Mouse (Mus musculus) right cerebral cortex, postnatal 14 days (tissue): ENCODE data around the gene Lpp.

Experiments used
- DNase-seq: peaks from one replicate; pipeline ENCODE4 v3.0.0; 2022

Gene Lpp

GRCm38 (mm10) chr16:24566277-24566676 is 173.0 kb downstream of the Lpp start:
- no peak for DNase-seq

GRCm38 (mm10) chr16:24567562-24567961 is 174.3 kb downstream of the Lpp start:
- DNase-seq: no peak

- no peak for DNase-seq
These were observed 174.8 kb downstream of the Lpp start for GRCm38 (mm10) chr16:24568061-24568460.

GRCm38 (mm10) chr16:24569681-24570080 is 176.4 kb downstream of the Lpp start:
- no peak for DNase-seq

GRCm38 (mm10) chr16:24576999-24577398 is 183.7 kb downstream of the Lpp start:
- DNase-seq: no peak

GRCm38 (mm10) chr16:24577798-24578197 is 184.5 kb downstream of the Lpp start:
- DNase-seq: no peak

GRCm38 (mm10) chr16:24582847-24583246 is 189.5 kb downstream of the Lpp start:
- DNase-seq: no peak

- no peak for DNase-seq
These were observed 200.2 kb downstream of the Lpp start for GRCm38 (mm10) chr16:24593535-24593934.

GRCm38 (mm10) chr16:24594508-24594907 is 201.2 kb downstream of the Lpp start:
- no peak for DNase-seq

- no peak for DNase-seq
These were observed 202.2 kb downstream of the Lpp start for GRCm38 (mm10) chr16:24595493-24595892.

- DNase-seq: no peak
These were observed 205.3 kb downstream of the Lpp start for GRCm38 (mm10) chr16:24598567-24598966.

- no peak for DNase-seq
These were observed 206.5 kb downstream of the Lpp start for GRCm38 (mm10) chr16:24599766-24600165.

- no peak for DNase-seq
These were observed 207.1 kb downstream of the Lpp start for GRCm38 (mm10) chr16:24600260-24600948.

GRCm38 (mm10) chr16:24603342-24603741 is 210.0 kb downstream of the Lpp start:
- no peak for DNase-seq

- DNase-seq: no peak
These were observed 214.7 kb downstream of the Lpp start for GRCm38 (mm10) chr16:24607896-24608457.

- no peak for DNase-seq
These were observed 226.2 kb downstream of the Lpp start for GRCm38 (mm10) chr16:24619458-24619857.

- no peak for DNase-seq
These were observed 226.7 kb downstream of the Lpp start for GRCm38 (mm10) chr16:24620021-24620420.

GRCm38 (mm10) chr16:24622226-24623194 is 229.2 kb downstream of the Lpp start:
- no peak for DNase-seq

- DNase-seq: no peak
These were observed 231.0 kb downstream of the Lpp start for GRCm38 (mm10) chr16:24624335-24624734.

- no peak for DNase-seq
These were observed 232.3 kb downstream of the Lpp start for GRCm38 (mm10) chr16:24625576-24625975.

GRCm38 (mm10) chr16:24628779-24629178 is 235.5 kb downstream of the Lpp start:
- DNase-seq: no peak

GRCm38 (mm10) chr16:24629218-24630172 is 236.2 kb downstream of the Lpp start:
- no peak for DNase-seq
